In the genomic region with DNA sequence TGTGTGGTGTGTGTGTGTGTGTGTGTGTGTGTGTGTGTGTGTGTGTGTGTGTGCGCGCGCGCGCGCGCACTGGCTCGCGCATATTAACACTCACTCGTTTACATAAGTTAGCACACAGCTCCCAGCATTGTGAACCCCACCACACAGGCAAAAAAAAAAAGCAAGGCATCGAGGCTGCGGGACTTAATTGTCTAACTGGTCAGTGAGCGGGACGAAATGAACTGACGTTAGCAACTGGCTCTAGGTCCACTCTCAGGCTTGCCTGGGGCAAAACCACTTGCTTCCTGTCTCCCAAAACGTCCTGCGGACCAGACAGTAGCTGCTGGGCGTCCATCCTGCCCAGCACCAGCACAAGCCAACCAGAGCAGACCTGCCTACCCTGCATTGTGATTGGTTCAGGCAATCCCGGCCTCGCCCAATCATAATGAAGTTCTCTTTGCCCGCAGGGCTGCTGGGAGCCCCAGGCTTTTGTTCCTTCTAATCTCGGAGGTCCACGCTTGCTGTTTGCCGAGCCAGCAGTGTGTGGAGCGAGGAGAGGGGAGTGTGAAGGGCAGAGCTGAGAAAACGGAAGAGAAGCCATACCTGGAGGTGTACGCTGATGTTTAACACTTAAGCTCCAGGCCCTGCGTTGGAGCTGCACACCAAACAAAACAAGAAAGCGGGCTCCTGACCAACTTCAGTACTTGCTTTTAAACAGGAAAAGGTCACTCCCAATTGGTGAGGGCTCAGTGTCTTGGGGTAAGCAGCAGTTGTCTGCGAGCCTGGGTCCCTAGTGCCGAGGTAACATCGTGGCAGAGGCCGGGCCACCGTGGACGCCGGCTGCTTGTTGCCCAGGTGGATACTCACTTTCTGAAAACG, we compare ENCODE assay signal across 8 mouse cellular contexts. TPM values are rescaled to one million over a fixed set of nuclear protein-coding genes. Genes with fewer than 3 reads are reported as not detected.
DNase-seq lines count a peak whose midpoint lies in the region; ATAC-seq and TF ChIP-seq lines count a peak whose summit lies in the region.

No protein-coding gene starts in this region.

- no peaks in the 10 kb centered on the region for H3K27me3 ChIP-seq in hindbrain, embryonic 11.5 days (ENCODE audit: control insufficient read depth, insufficient read depth, low read length)
- H3K27me3 ChIP-seq in lung, embryonic 16.5 days (ENCODE audit: control insufficient read depth, insufficient read depth, low read depth, low read length) = no peaks in the 10 kb centered on the region
- H3K27me3 ChIP-seq in thymus, adult 2 months (ENCODE audit: control insufficient read depth, insufficient read depth, low read length) = no peaks in the 10 kb centered on the region

- peak overlapping the region; percentile 98 for H3K4me2 ChIP-seq in hindbrain, embryonic 11.5 days (replicated peaks; ENCODE audit: low read depth, low read length)
- H3K4me2 ChIP-seq in lung, embryonic 16.5 days (ENCODE audit: low read depth, low read length) = peak overlapping the region; percentile 98

- peak; percentile 84 for TF ChIP-seq POLR2A in thymus, adult 2 months (IDR thresholded peaks at IDR 0.05; ENCODE audit: control insufficient read depth, extremely low read depth, insufficient read depth, low read length, poor library complexity)

- H3K27ac ChIP-seq in hindbrain, embryonic 11.5 days (ENCODE audit: low read depth, low read length) = peak overlapping the region; percentile 97
- H3K27ac ChIP-seq in lung, embryonic 16.5 days (ENCODE audit: low read length) = peak overlapping the region; percentile 100
- H3K27ac ChIP-seq in thymus, adult 2 months (ENCODE audit: control insufficient read depth, insufficient read depth, low read length) = peak overlapping the region; percentile 72

- H3K36me3 ChIP-seq in hindbrain, embryonic 11.5 days (ENCODE audit: control insufficient read depth, insufficient read depth, low read length) = no peaks in the 10 kb centered on the region
- H3K36me3 ChIP-seq in lung, embryonic 16.5 days (ENCODE audit: control insufficient read depth, insufficient read depth, low read length) = no peaks in the 10 kb centered on the region
- H3K36me3 ChIP-seq in thymus, adult 2 months (ENCODE audit: control insufficient read depth, insufficient read depth, low read length) = no peaks in the 10 kb centered on the region

- TF ChIP-seq CTCF in thymus, adult 2 months (IDR thresholded peaks at IDR 0.05; ENCODE audit: borderline replicate concordance, control insufficient read depth, extremely low read depth, insufficient read depth, low read length, poor library complexity) = peak; percentile 49; the same call in 1 of the 2 replicates

- WGBS in hindbrain, embryonic 11.5 days = 4% methylated on average over 37 of the region's 37 CpGs
- 7% methylated on average over 36 of the region's 37 CpGs for WGBS in lung, embryonic 16.5 days
- under 1% methylated on average over 37 of the region's 37 CpGs for WGBS in thymus, adult 2 months

- H3K9me3 ChIP-seq in hindbrain, embryonic 11.5 days (ENCODE audit: control insufficient read depth, low read length) = no peaks in the 10 kb centered on the region
- no peaks in the 10 kb centered on the region for H3K9me3 ChIP-seq in lung, embryonic 16.5 days (ENCODE audit: control insufficient read depth, low read length)

- H3K4me3 ChIP-seq in hindbrain, embryonic 11.5 days (ENCODE audit: low read depth, low read length) = peak overlapping the region; percentile 49
- H3K4me3 ChIP-seq in lung, embryonic 16.5 days (ENCODE audit: low read length) = peak overlapping the region; percentile 63
- peak overlapping the region; percentile 57 for H3K4me3 ChIP-seq in thymus, adult 2 months (ENCODE audit: control insufficient read depth, insufficient read depth, low read length)

- DNase-seq in NIH3T3 (ENCODE audit: low read depth) = peak; percentile 95
- DNase-seq in cerebellum, adult 9-11 months = peak; percentile 97
- DNase-seq in frontal cortex, adult 2 months (ENCODE audit: extremely low spot score in 1 of 2, low spot score in 1 of 2) = peak; percentile 94 to 96
- DNase-seq in hindbrain, embryonic 11.5 days (ENCODE audit: low spot score) = peak; percentile 92
- DNase-seq in layer of hippocampus, adult 9-11 months = peak; percentile 97
- DNase-seq in ovary, adult 18-20 months (ENCODE audit: low spot score) = peak; percentile 95
- peak; percentile 90 for DNase-seq in thymus, adult 2 months

- H3K9ac ChIP-seq in hindbrain, embryonic 11.5 days (ENCODE audit: low read depth, low read length) = peak overlapping the region; percentile 91
- peak overlapping the region; percentile 89 for H3K9ac ChIP-seq in lung, embryonic 16.5 days (ENCODE audit: low read length)

- peaks cover 18% of the 10 kb centered on the region for H3K4me1 ChIP-seq in hindbrain, embryonic 11.5 days (replicated peaks; ENCODE audit: control insufficient read depth, insufficient read depth, low read length)
- H3K4me1 ChIP-seq in lung, embryonic 16.5 days (replicated peaks; ENCODE audit: control insufficient read depth, insufficient read depth, low read length) = peaks cover 37% of the 10 kb centered on the region
- H3K4me1 ChIP-seq in thymus, adult 2 months (replicated peaks; ENCODE audit: control insufficient read depth, insufficient read depth, low read length) = peaks cover 20% of the 10 kb centered on the region

- peak; percentile 95 for ATAC-seq in hindbrain, embryonic 11.5 days (ENCODE audit: low FRiP score)
- ATAC-seq in lung, embryonic 16.5 days (ENCODE audit: low read depth) = peak; percentile 95

RNA-seq across cellular contexts. Expression of a gene that starts 32.3 kb away (rescaled TPM):
- 1,138 and 1,210 TPM in 2 replicates for polyA plus RNA-seq in frontal cortex, adult 2 months (2012; rRNA removed)
- 3,592 and 3,665 TPM in 2 replicates for polyA plus RNA-seq in hindbrain, embryonic 11.5 days (2014; fragmentation: Nextera tagmentation; extraction: Ambion mirVana)
- polyA plus RNA-seq in lung, embryonic 16.5 days (2015; fragmentation: Nextera tagmentation; extraction: Ambion mirVana) = 2,589 and 2,717 TPM in 2 replicates
- 1,233 and 1,455 TPM in 2 replicates for polyA plus RNA-seq in thymus, adult 2 months (2012; rRNA removed)

RNA-seq across cellular contexts. Expression of a gene that starts 45.3 kb away (rescaled TPM):
- 0.67 and 0.82 TPM in 2 replicates for polyA plus RNA-seq in frontal cortex, adult 2 months (2012; rRNA removed)
- 1.1 and 1.5 TPM in 2 replicates for polyA plus RNA-seq in hindbrain, embryonic 11.5 days (2014; fragmentation: Nextera tagmentation; extraction: Ambion mirVana)
- polyA plus RNA-seq in lung, embryonic 16.5 days (2015; fragmentation: Nextera tagmentation; extraction: Ambion mirVana) = 0.64 and 0.83 TPM in 2 replicates
- 0.19 and 0.37 TPM in 2 replicates for polyA plus RNA-seq in thymus, adult 2 months (2012; rRNA removed)

Comparison
In these comparisons a context has a peak if more than half of its experiments do, and no peak if none do; other contexts are left out.
1. Peak in every context shown above with its lines: DNase-seq, ATAC-seq, H3K4me3 ChIP-seq and H3K27ac ChIP-seq.